Mouse (Mus musculus): ENCODE results near the gene Tmem198.

GRCm38 (mm10) chr1:75501905-75502304, 22.6 kb downstream of the Tmem198 start:
- no peak for TF ChIP-seq EP300 (IDR thresholded peaks at IDR 0.05; ENCODE audit: low read depth)
- no peak for TF ChIP-seq CTCF (IDR thresholded peaks at IDR 0.05; ENCODE audit: low read depth)
